Mouse (Mus musculus) E14TG2a.4 (cell line): Measurements from ENCODE around the gene Pde2a.

ENCODE experiments used
- CTCF ChIP-seq: conservative IDR thresholded peaks from 2 replicates; pipeline ENCODE4 v1.5.1; 2014; ENCODE audit warnings: low read length
- NANOG ChIP-seq: IDR thresholded peaks from 2 replicates; pipeline ENCODE4 v1.6.1; 2014; ENCODE audit warnings: borderline replicate concordance, low read length, mixed read lengths
- POU5F1 ChIP-seq: IDR thresholded peaks from 2 replicates; pipeline ENCODE4 v1.6.1; 2014; ENCODE audit warnings: low read length, borderline replicate concordance

DNA sequence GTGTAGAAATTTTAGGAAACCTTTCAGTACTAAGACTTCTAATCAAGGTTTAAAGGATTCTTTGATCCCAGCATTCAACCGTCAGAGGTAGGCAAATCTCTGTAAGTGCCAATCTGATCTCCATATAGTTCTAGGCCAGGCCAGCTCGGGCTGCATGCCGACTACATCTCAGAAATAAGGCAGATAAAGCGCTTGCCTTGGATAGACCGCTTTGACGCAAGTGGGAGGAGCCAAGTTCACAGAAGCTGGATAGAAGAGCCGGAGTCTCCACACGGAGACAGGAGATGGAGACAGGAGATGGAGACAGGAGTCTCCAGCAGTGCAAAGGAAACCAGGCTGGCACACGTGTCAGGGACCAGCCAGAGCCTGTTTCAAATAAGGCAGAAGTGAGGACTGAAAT, 118.3 kb downstream of the Pde2a start:
- TF ChIP-seq CTCF (no peak), POU5F1 (no peak), NANOG (no peak)
